Mouse (Mus musculus) CD4-positive naive resting alpha-beta T cell, adult 57 days (primary cell): ENCODE results near the gene Plk5. TPM values are rescaled to one million over a fixed set of nuclear protein-coding genes. Genes with fewer than 3 reads are reported as not detected.

Experiments used
- total RNA-seq: library from RNA; stranded (reverse); gene quantifications from one replicate; pipeline ENCODE4 v1.2.4, GENCODE M21; 2023

Gene Plk5
- not detected for total RNA-seq

DNA sequence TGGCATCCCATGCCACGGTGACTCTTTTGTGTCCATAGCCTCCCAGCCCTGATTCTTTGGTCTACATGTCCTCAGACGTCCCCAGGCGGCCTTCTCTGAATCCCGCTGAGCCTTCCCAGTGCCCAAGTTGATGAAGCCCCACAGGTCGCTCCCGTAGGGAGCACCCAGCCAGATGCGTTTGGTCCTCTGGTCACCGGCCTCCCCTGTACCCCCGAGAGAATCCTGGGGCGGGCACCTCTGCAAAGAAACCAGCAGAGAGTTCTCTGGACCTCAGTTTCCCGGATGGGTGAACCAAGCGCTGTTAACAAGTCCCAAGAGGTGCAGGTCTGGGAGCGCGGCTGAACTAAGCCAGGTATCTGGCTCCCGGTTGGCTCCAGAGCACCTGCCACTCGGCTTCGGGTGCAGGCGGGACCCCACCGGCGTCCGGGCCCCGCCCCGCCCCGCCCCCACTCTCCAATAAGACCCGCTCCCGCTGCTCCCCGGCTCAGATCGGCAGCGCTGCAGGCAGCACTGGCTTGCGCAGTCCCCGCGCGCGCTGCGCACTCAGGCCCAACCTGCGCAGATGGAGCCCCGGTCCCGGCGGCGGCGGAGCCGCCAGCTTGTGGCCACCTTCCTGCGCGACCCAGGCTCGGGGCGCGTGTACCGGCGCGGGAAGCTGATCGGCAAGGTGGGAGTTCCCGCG is at the start of gene Plk5:
Gene Plk5, plus strand, starts transcription at position 459 of the 682 bp plus-strand sequence.

DNA sequence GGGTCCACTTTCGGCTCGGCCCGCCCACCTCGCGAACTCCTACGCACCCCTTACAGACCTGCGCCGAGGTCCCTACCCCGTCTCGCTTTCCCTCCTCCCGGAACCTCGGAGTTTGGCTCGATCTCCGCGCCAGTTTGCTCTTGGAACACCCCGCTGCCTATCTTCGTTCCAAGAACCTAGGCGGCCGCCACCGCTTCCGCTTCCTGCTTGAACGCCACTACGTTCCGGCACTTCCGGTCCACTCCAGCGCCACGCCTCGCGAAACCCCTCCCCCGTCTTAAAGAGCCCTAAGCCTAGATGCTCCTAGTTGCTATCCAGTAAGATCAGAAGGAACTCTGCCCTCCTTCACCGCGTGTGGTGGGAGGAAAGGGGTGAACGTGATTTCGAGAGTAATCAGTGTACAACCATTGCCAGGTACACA is 35.9 kb upstream of the Plk5 start, which contains the start of gene 2310011J03Rik:
Gene 2310011J03Rik, minus strand, starts transcription at position 198 of the 421 bp plus-strand sequence.

DNA sequence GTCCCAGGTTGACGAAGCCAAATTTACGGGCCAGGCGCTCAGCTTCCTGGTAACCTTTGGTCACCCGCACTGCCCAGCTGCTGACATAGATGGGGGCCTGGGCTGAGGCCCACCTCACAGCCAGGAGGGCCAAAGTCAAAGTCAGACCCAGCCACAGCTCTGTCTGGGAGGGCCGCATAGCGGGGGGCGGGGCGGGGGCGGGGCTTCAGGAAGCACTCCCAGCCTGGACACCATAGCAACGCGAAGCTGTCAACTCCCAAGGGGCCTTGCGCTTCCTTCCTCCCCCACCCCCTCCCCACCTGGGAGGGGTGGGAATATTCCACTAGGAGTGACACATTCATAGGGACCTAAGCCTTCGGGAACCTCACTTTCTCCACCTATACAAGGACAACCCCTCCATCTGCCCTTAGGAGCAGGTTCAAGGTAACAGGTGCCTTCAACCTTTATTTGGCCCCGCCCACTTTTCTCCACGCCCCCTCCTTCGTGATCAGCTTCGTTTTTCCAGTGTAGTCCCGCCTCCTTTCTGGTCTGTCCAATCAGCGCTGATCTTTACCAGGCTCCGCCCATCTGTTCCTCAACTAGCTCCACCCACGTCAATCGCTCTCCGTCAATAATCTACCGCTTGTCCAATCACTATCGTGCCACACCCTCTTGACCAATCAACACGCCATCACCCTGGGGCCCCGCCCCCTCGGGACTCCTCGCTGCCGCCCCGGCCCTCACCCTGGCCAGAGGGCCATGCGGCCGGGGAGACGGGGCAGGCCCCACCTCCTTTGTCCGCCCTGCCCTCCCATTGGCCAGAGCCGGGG is 26.8 kb upstream of the Plk5 start, which contains the start of the genes Pcsk4 and Reep6:
Gene Pcsk4, minus strand, starts transcription at position 226 of the 809 bp plus-strand sequence.
Gene Reep6, plus strand, starts transcription at position 681 of the 809 bp plus-strand sequence.

DNA sequence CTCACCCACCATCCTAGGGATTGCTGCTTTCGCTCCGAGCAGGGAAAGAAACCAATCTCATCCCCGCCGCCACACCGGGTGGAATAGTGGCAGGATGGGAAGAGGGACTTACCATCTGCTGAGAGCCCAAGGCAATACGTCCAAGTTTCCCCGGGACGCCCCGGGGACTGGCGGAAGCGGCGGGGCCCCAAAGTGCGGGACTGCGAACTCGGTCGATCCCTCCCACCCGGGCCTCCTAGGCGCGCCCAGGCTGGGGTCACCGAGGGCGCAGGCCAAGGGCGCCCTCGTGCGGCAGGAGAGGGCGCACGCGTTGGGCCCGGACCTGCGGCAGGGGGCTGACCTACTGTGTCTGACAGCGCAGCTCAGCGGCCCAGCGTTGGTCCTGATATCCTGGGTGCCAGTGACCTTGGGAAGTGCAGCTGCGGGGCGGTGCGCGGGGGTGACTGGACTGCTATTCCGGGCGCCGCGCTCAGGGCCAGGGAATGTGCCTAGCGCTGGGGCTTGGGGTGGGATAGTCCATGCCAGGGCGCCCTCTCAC is 7.9 kb upstream of the Plk5 start, which contains the start of gene Adamtsl5:
Gene Adamtsl5, minus strand, starts transcription at position 169 of the 538 bp plus-strand sequence.

DNA sequence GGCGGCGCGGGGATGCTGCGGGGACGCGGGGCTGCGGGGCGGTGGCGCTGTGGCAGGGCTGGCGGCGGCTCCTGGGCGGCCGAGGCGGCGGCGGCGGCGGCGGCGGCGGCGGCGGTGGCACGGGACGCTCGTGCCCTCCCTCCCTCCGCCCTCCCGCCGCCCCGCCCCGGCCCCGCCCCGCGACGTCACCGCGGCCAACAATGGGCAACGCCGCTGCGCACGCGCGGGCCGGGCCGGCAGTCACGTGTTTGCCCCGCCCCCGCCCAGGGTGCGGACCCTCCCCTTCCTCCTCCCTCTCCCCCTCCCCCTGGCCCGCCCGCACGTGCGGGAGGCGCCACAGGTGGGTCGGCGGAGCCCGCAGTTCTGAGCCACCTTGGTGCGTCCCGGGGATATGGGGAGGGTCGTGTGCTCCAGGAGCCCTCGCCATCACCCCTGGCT is 31.3 kb downstream of the Plk5 start, which contains the start of gene Mex3d:
Gene Mex3d, minus strand, starts transcription at position 138 of the 438 bp plus-strand sequence.

DNA sequence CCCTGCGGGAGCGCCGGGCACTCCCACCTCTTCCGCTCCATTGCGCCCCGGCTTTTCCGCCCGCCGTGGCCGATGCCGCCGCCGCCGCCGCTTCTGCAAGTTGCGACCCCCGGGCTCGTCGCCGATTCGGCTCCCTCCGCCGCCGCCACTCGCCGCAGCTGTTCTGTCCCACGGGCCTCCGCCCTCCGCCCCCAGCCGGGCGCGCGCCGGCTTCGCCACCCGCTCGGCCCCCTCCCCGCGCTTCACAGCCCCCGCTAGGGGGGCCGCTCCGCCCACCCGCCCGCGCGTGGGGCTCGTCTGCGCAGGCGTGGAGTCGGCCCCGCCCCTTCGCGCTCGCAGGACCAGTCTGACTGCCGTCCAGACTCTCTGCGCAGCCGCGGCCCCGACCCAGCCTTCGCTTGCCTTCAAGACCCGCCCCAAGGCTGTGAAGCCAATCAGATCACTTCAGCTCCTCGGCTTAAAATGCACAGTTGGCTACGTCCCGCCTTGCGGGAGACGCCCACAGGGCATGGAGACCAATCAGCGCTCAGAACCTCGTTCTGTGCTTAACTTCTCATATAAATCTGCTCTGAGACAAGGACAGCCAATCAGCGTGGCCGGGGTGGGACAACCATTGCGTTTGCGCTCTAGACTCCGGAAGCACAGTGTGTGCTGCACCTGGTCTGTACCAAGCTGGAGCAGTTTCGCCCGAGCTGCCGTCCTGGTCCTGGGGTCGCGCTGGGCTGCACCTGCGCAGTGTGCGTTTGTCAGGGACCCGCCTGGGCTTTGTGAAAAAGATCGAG is 43.1 kb downstream of the Plk5 start, which contains the start of gene Mbd3:
Gene Mbd3, minus strand, starts transcription at position 360 of the 782 bp plus-strand sequence.

DNA sequence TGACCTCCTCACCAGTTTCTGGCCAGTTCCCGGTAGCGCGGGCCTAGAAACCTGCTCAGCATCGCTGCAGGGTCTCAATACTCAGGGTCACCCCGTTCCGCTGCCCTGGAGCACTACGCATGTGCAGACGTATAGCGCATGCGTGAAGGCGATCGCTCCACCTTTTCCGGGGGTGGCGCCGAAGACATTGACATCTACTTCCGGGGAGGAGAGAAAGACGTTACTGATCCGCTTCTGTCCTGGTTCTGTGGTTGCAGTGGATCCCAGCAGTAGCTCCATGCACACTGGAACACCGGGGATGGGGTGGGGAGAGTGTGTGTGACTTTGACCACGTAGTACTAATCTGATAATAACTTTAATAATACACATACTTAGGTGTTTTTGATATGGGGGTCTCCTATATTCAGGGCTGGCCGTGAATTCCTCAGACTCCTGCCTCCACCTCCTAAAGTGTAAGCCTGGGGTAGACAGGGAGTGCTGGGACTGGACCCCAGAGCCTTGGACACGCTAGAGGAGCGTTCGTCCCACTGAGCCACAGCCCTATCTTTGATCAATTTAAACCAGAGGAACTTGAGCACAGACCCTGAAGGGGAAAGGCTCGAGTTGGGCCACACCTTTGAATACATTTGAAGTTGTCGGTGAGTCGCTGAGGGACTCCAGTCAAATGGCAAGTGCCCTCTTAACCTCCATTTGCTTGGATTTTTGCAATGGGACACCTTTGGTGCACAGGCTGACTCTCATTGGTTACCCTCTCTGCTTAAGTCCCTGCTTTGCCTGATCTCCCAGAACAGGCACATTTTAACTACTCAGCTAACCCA is 50.6 kb downstream of the Plk5 start, which contains the start of gene Uqcr11:
Gene Uqcr11, minus strand, starts transcription at position 147 of the 818 bp plus-strand sequence.

Other genes with a start within 250 kb of the Plk5 start
- 140 TPM for gene Stk11, start 240.7 kb upstream of the Plk5 start, total RNA-seq
- gene Atp5d, start 217.8 kb upstream of the Plk5 start, total RNA-seq, result 168 TPM
- gene Cbarp, start 215.6 kb upstream of the Plk5 start, total RNA-seq, result 38.2 TPM
- gene Midn, start 208.2 kb upstream of the Plk5 start, total RNA-seq, result 101 TPM
- 178 TPM for gene Cirbp, start 190.5 kb upstream of the Plk5 start, total RNA-seq
- 11.6 TPM for gene 1600002K03Rik, start 183.5 kb upstream of the Plk5 start, total RNA-seq
- gene Efna2, start 177.0 kb upstream of the Plk5 start, total RNA-seq, result 0.35 TPM
- gene Mum1, start 130.0 kb upstream of the Plk5 start, total RNA-seq, result 75.4 TPM
- gene Ndufs7, start 107.3 kb upstream of the Plk5 start, total RNA-seq, result 95.8 TPM
- not detected for gene Gamt, start 95.4 kb upstream of the Plk5 start, total RNA-seq
- 170 TPM for gene Dazap1, start 95.0 kb upstream of the Plk5 start, total RNA-seq
- gene Rps15, start 64.0 kb upstream of the Plk5 start, total RNA-seq, result 3,730 TPM
- gene Apc2, start 60.5 kb upstream of the Plk5 start, total RNA-seq, result not detected
- gene 2310011J03Rik, start 35.9 kb upstream of the Plk5 start, total RNA-seq, result 26.2 TPM
- gene Pcsk4, start 27.0 kb upstream of the Plk5 start, total RNA-seq, result 1.5 TPM
- gene Reep6, start 26.5 kb upstream of the Plk5 start, total RNA-seq, result not detected
- not detected for gene Adamtsl5, start 8.0 kb upstream of the Plk5 start, total RNA-seq
- gene Mex3d, start 31.2 kb downstream of the Plk5 start, total RNA-seq, result 10.8 TPM
- 108 TPM for gene Mbd3, start 43.1 kb downstream of the Plk5 start, total RNA-seq
- gene Uqcr11, start 50.4 kb downstream of the Plk5 start, total RNA-seq, result 54.4 TPM
- 94.2 TPM for gene Tcf3, start 77.2 kb downstream of the Plk5 start, total RNA-seq
- not detected for gene Onecut3, start 138.4 kb downstream of the Plk5 start, total RNA-seq
- not detected for gene Atp8b3, start 182.7 kb downstream of the Plk5 start, total RNA-seq
- gene Rexo1, start 205.1 kb downstream of the Plk5 start, total RNA-seq, result 136 TPM
- 27.8 TPM for gene Klf16, start 220.9 kb downstream of the Plk5 start, total RNA-seq
- gene Abhd17a, start 233.9 kb downstream of the Plk5 start, total RNA-seq, result 51.8 TPM
- 51.3 TPM for gene Scamp4, start 246.4 kb downstream of the Plk5 start, total RNA-seq
- 7.8 TPM for gene Adat3, start 246.4 kb downstream of the Plk5 start, total RNA-seq
- 5.4 TPM for gene Gm49322, start 249.6 kb downstream of the Plk5 start, total RNA-seq